13 mouse cellular contexts compared by ENCODE assay signal in genomic region chr7:93037763-93038471, GRCm38 (mm10). TPM values are rescaled to one million over a fixed set of nuclear protein-coding genes. Genes with fewer than 3 reads are reported as not detected.
A peak's percentile ranks its signal among the peaks of the same experiment; 100 is the strongest.
DNase-seq lines count a peak whose midpoint lies in the region; ATAC-seq and TF ChIP-seq lines count a peak whose summit lies in the region.
"Had no signal": no experiment of that assay in that cellular context is flagged by ENCODE, and none has a peak within 500 bp of the region (broad histone marks: within the 10 kb centered on the region; RNA-seq: fewer than 3 reads in every experiment).

No protein-coding gene starts in this region.

- TF ChIP-seq CTCF in brain, embryonic 14.5 days (IDR thresholded peaks at IDR 0.05; ENCODE audit: borderline replicate concordance, extremely low read depth, insufficient read depth, insufficient read length): no peak

- H3K27ac ChIP-seq in hindbrain, embryonic 10.5 days: peak overlapping the region; percentile 69
- H3K27ac ChIP-seq in midbrain, embryonic 15.5 days: no peak overlapping the region
- H3K27ac ChIP-seq in kidney, embryonic 14.5 days (ENCODE audit: low read depth, low read length): no peak overlapping the region
- H3K27ac ChIP-seq: embryonic facial prominence, embryonic 12.5 days; left cerebral cortex, adult 2 months; liver, embryonic 14.5 days; stomach, embryonic 15.5 days had no signal

- DNase-seq in cerebellum, postnatal 10 days: peak; percentile 5 to 14
- DNase-seq in cerebellum, adult 11-12 months: no peak
- peak; percentile 83 for DNase-seq in brain, embryonic 14.5 days (ENCODE audit: low read depth)
- peak; percentile 25 for DNase-seq in hindbrain, embryonic 10.5 days (ENCODE audit: low spot score)
- DNase-seq in gastrocnemius, adult 8-10 months (ENCODE audit: low spot score in 2 of 2): no peak

- peak; percentile 75 for ATAC-seq in midbrain, embryonic 15.5 days (replicated peaks)
- no peak for ATAC-seq in kidney, embryonic 14.5 days (ENCODE audit: low FRiP score, low TSS enrichment)
- no peak for ATAC-seq in activated CD4-positive, CD25-positive, alpha-beta regulatory T cell, adult 4 months

- H3K27me3 ChIP-seq in hindbrain, embryonic 10.5 days (ENCODE audit: insufficient read depth, poor library complexity, severe bottlenecking): no peaks in the 10 kb centered on the region
- H3K27me3 ChIP-seq in midbrain, embryonic 15.5 days (replicated peaks): no peaks in the 10 kb centered on the region
- H3K27me3 ChIP-seq in kidney, embryonic 14.5 days (ENCODE audit: control insufficient read depth, insufficient read depth, low read length): no peaks in the 10 kb centered on the region
- H3K27me3 ChIP-seq: embryonic facial prominence, embryonic 12.5 days; stomach, embryonic 15.5 days had no signal

- no peaks in the 10 kb centered on the region for H3K36me3 ChIP-seq in hindbrain, embryonic 10.5 days
- H3K36me3 ChIP-seq in midbrain, embryonic 15.5 days (replicated peaks): no peaks in the 10 kb centered on the region
- H3K36me3 ChIP-seq in kidney, embryonic 14.5 days (ENCODE audit: control insufficient read depth, insufficient read depth, low read length): no peaks in the 10 kb centered on the region
- H3K36me3 ChIP-seq: embryonic facial prominence, embryonic 12.5 days; stomach, embryonic 15.5 days had no signal

- H3K9ac ChIP-seq in midbrain, embryonic 15.5 days: no peak overlapping the region
- no peak overlapping the region for H3K9ac ChIP-seq in kidney, embryonic 14.5 days (ENCODE audit: low read depth, low read length)
- H3K9ac ChIP-seq: embryonic facial prominence, embryonic 12.5 days; liver, embryonic 14.5 days; stomach, embryonic 15.5 days had no signal

- no peaks in the 10 kb centered on the region; the same call in 1 of the 2 replicates for H3K9me3 ChIP-seq in hindbrain, embryonic 10.5 days
- no peaks in the 10 kb centered on the region for H3K9me3 ChIP-seq in midbrain, embryonic 15.5 days
- no peaks in the 10 kb centered on the region for H3K9me3 ChIP-seq in kidney, embryonic 14.5 days (ENCODE audit: control insufficient read depth, low read length)
- H3K9me3 ChIP-seq: embryonic facial prominence, embryonic 12.5 days; megakaryocyte, embryonic 14.5 days; stomach, embryonic 15.5 days had no signal

- whole genome bisulfite sequencing in hindbrain, embryonic 10.5 days: 14% methylated on average over 5 of the region's 5 CpGs
- WGBS in midbrain, embryonic 15.5 days: 13% methylated on average over 5 of the region's 5 CpGs
- WGBS in kidney, embryonic 14.5 days: 34% methylated on average over 5 of the region's 5 CpGs

- no peak overlapping the region for H3K4me2 ChIP-seq in midbrain, embryonic 15.5 days
- no peak overlapping the region for H3K4me2 ChIP-seq in kidney, embryonic 14.5 days (replicated peaks; ENCODE audit: low read depth, low read length)
- H3K4me2 ChIP-seq: embryonic facial prominence, embryonic 12.5 days; stomach, embryonic 15.5 days had no signal

- no peak overlapping the region for H3K4me3 ChIP-seq in hindbrain, embryonic 10.5 days
- H3K4me3 ChIP-seq in midbrain, embryonic 15.5 days: no peak overlapping the region
- H3K4me3 ChIP-seq in kidney, embryonic 14.5 days (ENCODE audit: low read length): no peak overlapping the region
- H3K4me3 ChIP-seq: embryonic facial prominence, embryonic 12.5 days; left cerebral cortex, adult 2 months; megakaryocyte, embryonic 14.5 days; stomach, embryonic 15.5 days had no signal

- H3K4me1 ChIP-seq in hindbrain, embryonic 10.5 days (replicated peaks): peaks cover 13% of the 10 kb centered on the region
- 0 out of 2 replicates have a peak, but pooled peaks cover 5% of the 10 kb centered on the region for H3K4me1 ChIP-seq in midbrain, embryonic 15.5 days
- H3K4me1 ChIP-seq in kidney, embryonic 14.5 days (ENCODE audit: control insufficient read depth, insufficient read depth, low read length): no peaks in the 10 kb centered on the region
- H3K4me1 ChIP-seq: embryonic facial prominence, embryonic 12.5 days; stomach, embryonic 15.5 days had no signal

- TF ChIP-seq POLR2A in brain, embryonic 14.5 days (IDR thresholded peaks at IDR 0.05; ENCODE audit: borderline replicate concordance, extremely low read depth, insufficient read depth, insufficient read length, poor library complexity, severe bottlenecking): no peak

RNA-seq across cellular contexts. Expression of gene Fam181b, which starts 41.7 kb away (rescaled TPM):
- 25.8 and 29.7 TPM in 2 replicates for polyA plus RNA-seq in brain, embryonic 14.5 days (2012; rRNA removed)
- 30.1 and 40.4 TPM in 2 replicates for polyA plus RNA-seq in hindbrain, embryonic 10.5 days (2016; fragmentation: Nextera tagmentation; extraction: Ambion mirVana)
- polyA plus RNA-seq in midbrain, embryonic 15.5 days (2015; fragmentation: Nextera tagmentation; extraction: Ambion mirVana): 32.2 and 37.9 TPM in 2 replicates
- 2.0 and 2.3 TPM in 2 replicates for polyA plus RNA-seq in kidney, embryonic 14.5 days (2014; fragmentation: Nextera tagmentation; extraction: Ambion mirVana)
- polyA plus RNA-seq in activated CD4-positive, CD25-positive, alpha-beta regulatory T cell, adult 4 months (2017; shearing (Covaris generic)): not detected
- total RNA-seq in gastrocnemius, adult 8-10 months (2022): 1 to 10 TPM in 2 of 4 experiments, under 1 TPM in 2; 0.92 to 1.1 (median 0.99) TPM

Comparison
In these comparisons a context has a peak if more than half of its experiments do, and no peak if none do; other contexts are left out.
1. DNase-seq: peak in cerebellum, postnatal 10 days (2 of 2), brain, embryonic 14.5 days (single experiment) and hindbrain, embryonic 10.5 days (single experiment); none in cerebellum, adult 11-12 months (single experiment) and gastrocnemius, adult 8-10 months (0 of 2).